Mouse (Mus musculus): ENCODE measurements around the gene Acadm.

DNA sequence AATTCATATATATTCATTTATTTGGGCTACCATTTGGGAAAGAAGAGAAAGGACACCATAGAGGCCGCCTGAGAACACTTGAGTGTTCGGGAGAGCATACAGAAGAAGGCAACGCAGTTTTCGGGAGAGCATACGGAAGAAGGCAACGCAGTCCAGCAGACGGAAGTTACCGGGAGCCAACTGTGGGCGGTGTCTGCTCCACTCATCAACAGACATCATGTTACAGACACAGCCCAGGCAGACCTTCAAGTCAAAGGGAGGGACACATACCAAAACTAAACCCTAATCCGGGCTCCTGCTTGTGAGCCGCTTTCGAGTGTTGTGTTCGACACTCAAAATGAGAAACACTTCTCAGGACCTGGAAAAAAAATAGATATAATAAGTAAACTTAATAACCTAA is 2.8 kb downstream of the Acadm start:
- TF ChIP-seq CTCF (IDR thresholded peaks at IDR 0.05; ENCODE audit: low read depth) = no peak
- TF ChIP-seq EP300 (IDR thresholded peaks at IDR 0.05; ENCODE audit: low read depth) = no peak

All from liver, embryonic 14.5 days (tissue).